Mouse (Mus musculus) ZHBTc4 (cell line): ENCODE measurements around the gene Frmd8.

Experiments used
- DNase-seq: peaks from one replicate; pipeline ENCODE4 v3.0.0-alpha.2; 2011; ENCODE audit warnings: low read depth, low spot score

The Frmd8 gene

GRCm38 (mm10) chr19:5849843-5850527, 25.1 kb downstream of the Frmd8 start:
- DNase-seq, result peak; percentile 96

GRCm38 (mm10) chr19:5848826-5849672, 26.0 kb downstream of the Frmd8 start:
- DNase-seq, result peak; percentile 93

GRCm38 (mm10) chr19:5848032-5848825, 26.8 kb downstream of the Frmd8 start:
- DNase-seq, result no peak

GRCm38 (mm10) chr19:5847306-5847796, 27.7 kb downstream of the Frmd8 start:
- peak; percentile 53 for DNase-seq

GRCm38 (mm10) chr19:5846557-5847305, 28.3 kb downstream of the Frmd8 start:
- DNase-seq, result peak; percentile 98

GRCm38 (mm10) chr19:5846154-5846553, 28.9 kb downstream of the Frmd8 start:
- no peak for DNase-seq

- peak; percentile 98 for DNase-seq
Observed at GRCm38 (mm10) chr19:5845319-5846135, 29.5 kb downstream of the Frmd8 start.

GRCm38 (mm10) chr19:5844831-5845318, 30.2 kb downstream of the Frmd8 start:
- DNase-seq, result no peak

- peak; percentile 53 for DNase-seq
Observed at GRCm38 (mm10) chr19:5843781-5844691, 31.0 kb downstream of the Frmd8 start.

GRCm38 (mm10) chr19:5842785-5843730, 32.0 kb downstream of the Frmd8 start:
- DNase-seq, result peak; percentile 85

GRCm38 (mm10) chr19:5841999-5842784, 32.9 kb downstream of the Frmd8 start:
- DNase-seq, result peak; percentile 82

- DNase-seq, result peak; percentile 86
Observed at GRCm38 (mm10) chr19:5841389-5841946, 33.6 kb downstream of the Frmd8 start.

GRCm38 (mm10) chr19:5840890-5841388, 34.1 kb downstream of the Frmd8 start:
- no peak for DNase-seq

- peak; percentile 80 for DNase-seq
Observed at GRCm38 (mm10) chr19:5840086-5840889, 34.8 kb downstream of the Frmd8 start.

GRCm38 (mm10) chr19:5839317-5840085, 35.6 kb downstream of the Frmd8 start:
- DNase-seq, result no peak
